Mouse (Mus musculus) layer of hippocampus, adult 18-20 months (tissue): ENCODE results near the gene Myl6b. TPM values are rescaled to one million over a fixed set of nuclear protein-coding genes. Genes with fewer than 3 reads are reported as not detected.

Source experiments
- DNase-seq, 2 experiments: peaks; one replicate each; pipeline ENCODE4 v3.0.0; 2022; ENCODE audit warnings: low spot score in 2 of 2
- long read RNA-seq: library from polyadenylated mRNA; stranded (forward); transcript quantifications from one replicate; pipeline ENCODE4 v2.0.0, GENCODE M21; 2021
- total RNA-seq, 2 experiments: library from RNA; stranded (reverse); gene quantifications; 2 replicates each; pipeline ENCODE4 v1.2.3; 2021

Myl6b gene
- 10 to 100 TPM; 20.7 to 21.2 TPM for total RNA-seq
- long read RNA-seq = 0 reads

DNA sequence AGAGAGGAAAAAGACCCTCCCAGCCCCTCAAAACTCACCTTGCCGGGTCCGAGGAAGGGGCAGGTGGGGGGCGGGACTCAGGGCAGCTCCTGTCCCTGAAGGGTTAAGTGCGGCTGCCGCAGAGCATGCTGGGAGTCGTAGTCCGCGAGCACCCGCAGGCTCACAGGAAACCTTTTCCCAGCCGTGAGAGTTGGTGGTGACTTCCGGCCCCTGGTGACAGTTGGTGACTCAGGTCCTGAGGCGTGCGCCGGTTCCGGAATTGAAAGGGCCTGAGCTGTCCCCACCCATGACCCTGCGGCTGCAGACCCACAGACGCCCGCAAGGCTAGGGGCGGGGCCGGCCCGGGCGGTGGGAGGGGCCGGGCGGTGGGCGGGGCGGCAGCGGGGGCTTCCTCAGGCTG lies at the start of gene Myl6b:
TSS of gene Myl6b (minus strand) at position 96 of the 400 bp plus-strand sequence.
- DNase-seq = peak; percentile 93 to 97

DNA sequence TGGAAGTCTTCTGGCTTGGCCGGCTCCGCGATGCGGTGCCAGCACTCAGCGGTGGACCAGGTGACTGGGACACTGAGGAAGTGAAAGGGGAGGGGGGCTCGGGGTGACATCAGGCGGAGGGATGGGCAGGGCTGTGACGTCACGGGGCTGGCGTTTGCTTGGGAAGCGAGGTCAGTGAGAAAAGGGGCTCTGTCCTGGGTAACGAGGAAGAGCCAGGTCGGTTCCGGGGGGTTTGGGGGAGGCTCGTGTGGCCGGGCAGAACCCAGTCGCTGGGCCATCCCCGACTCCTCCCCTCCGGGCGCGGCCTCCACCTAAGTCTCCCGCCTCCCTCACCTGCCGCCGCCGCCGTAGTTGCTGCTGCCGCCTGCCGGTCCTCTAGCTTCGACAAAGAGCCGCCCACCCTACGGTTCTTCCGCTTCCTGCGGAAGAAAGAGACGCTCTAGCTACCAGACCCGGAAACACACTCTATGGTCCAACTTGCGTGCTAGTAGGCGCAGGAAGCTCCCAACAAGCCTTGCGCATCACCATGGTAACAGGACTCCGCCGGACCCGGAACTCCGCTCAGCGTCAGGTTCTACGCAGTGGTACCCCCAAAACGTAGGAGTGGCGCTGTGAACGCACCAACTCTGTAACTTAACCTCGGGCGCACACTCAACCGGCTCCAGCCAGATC lies 49.0 kb upstream of the Myl6b start, which contains the start of gene Zc3h10:
TSS of gene Zc3h10 (minus strand) at position 414 of the 672 bp plus-strand sequence.
- peak; percentile 96 to 98 for DNase-seq

DNA sequence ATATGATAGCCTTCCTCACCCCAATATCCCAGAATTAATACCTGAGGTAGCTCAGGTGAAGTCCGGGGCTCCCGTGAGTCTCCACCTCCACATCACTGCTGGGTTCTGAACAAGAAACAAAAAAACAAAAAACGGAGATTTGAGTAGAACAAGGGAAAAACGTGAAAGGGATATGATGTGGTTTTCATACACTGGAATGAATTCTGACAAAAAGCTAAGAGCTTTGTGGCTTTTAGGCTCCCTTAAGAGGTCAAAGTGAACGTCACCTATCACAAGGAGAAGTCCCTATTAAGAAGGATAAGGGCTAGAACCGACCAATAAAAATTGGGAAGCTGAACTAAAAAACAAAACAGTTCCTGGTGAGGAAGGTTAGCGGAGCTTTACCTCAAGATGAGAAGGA lies 48.3 kb upstream of the Myl6b start:
- no peak for DNase-seq

DNA sequence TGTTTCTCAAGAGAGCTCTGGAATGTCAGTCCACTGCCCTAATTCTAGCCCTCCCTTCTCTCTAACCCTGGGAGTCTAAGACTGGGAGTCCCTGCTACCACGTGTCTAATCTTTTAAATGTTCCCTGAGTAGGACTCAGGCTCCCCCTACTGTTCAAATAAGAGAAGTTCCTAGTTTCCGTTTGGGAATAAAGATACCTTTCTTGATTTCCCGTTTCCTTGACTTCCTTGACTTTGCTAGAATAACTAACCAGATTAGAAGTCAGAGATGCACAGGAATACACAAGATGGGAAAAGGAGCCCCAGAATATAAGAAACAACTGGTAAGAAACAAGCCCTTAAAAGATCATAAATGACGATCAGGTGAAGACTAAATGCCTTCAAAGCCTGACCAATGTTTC lies 47.9 kb upstream of the Myl6b start:
- DNase-seq = no peak

DNA sequence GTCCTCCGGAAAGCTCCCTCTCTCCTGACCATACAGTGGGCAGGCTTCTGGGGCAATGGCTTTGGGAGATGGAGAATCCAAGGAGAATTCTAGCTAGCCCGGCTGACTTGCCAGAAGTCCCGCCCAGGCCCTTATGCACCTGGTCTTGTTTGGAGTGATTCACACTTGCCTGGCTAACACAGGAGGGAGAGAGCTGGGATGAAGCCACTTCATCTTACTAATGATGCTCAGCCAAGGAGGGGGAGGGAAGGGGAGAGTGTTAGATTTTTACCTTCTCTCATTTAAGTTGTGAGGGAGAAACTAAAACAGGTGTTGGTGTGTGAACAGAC lies 47.0 kb upstream of the Myl6b start:
- no peak for DNase-seq

DNA sequence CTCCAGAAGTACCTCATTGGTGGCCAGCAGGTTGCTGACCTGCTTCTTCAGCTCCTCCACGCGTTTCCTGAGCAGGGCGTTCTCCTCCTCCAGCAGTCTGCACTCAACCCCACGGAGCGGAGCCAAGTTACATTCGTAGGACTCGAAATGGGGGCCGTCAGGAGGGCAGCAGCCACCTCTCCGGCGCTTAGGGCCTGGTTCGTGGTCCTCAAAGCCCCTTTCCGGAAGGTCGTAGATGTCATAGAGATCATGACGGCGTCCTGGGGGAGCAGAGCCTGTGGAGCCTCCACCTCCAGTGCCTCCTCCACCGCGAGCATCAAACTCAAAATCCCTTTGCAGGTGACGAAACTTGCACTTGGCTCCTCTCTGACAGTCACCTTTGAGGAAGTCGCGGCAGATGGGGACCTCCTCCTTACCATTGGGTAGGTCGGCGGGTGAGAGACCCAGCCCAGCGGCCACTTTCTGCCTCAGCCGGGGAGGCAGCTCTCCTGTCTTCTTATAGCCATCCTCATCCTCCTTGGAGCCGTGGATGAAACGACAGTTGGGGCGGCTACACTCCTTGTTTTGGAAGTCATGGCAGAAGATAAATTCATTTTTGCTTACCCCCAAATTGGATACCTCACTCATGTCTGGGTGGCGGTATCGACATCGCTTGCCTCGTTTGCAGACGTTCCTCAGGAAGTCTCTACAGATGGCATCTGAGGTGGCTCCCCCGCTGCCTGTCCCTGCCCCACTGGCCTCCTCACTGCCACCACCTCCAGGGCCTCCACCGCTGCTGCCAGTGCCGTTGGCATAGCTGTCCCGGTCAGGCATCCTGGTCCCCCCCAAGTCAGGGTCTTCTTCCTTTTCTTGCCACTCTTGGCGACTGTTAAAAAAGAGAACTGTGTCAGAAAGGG lies 46.4 kb upstream of the Myl6b start:
- DNase-seq = no peak

DNA sequence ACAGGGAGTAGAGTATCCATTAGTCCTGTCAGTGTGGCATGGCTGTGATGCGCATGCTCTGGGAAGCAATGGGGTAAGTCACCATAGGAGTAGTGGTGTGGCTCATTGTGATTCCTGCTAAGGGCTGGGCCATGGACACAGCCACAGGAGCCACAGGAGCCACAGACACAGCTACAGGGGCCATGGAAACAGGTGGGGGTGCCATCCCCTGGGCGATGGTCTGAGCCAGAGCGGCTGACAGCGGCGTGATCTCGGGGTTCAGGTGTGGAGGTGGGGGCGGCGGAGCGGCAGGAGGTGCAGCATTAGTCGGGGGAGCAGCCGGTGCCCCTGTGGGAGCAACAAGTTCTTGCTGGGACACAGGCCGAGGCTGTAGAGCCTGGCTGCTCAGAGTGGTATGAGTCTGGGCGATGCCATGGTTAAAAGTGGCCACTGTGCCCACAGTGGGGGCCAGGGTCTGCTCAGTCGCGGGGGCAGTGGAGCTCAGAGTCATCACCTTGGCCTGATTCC lies 45.7 kb upstream of the Myl6b start:
- DNase-seq = no peak

DNA sequence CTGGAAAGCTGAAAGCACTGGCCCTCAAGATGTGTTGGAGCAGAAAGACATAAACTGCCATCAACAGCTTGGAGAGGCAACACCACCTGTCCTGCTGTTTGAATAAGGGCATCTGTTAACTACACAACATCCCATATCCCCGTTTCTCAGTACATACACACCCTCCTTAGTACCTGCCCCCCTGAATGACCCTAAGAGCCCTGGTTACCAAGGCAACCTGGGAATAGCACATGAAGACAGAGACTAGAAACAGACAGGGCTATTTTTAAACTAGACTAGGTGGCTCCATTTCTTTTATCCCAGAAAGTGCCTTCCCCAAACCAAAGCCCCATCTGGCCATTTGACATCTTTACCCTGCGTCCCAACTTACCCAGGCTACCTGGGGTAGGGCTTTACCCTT lies 44.6 kb upstream of the Myl6b start:
- no peak for DNase-seq

DNA sequence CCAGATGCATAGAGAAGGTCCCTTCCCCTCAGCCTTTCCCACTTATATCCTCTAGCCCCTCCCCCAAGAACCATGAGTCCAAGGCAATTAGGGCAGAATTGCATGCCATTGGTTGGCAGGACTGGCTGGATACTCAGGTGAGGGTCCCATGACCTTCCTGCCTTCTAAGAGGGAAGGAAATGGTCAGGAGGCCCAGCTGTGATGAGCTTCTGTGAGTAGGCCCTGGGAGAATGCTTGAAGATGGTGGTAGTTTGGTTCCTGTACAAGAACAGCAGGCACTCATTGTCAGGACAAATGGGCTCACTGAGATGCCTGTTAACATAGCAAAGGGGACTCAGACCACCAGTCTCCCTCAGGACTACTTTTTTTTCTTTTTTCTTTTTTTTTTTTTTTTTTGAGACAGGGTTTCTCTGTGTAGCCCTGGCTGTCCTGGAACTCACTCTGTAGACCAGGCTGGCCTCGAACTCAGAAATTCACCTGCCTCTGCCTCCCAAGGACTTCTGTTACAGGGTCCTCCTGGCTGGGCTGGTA lies 39.9 kb upstream of the Myl6b start:
- DNase-seq = no peak

DNA sequence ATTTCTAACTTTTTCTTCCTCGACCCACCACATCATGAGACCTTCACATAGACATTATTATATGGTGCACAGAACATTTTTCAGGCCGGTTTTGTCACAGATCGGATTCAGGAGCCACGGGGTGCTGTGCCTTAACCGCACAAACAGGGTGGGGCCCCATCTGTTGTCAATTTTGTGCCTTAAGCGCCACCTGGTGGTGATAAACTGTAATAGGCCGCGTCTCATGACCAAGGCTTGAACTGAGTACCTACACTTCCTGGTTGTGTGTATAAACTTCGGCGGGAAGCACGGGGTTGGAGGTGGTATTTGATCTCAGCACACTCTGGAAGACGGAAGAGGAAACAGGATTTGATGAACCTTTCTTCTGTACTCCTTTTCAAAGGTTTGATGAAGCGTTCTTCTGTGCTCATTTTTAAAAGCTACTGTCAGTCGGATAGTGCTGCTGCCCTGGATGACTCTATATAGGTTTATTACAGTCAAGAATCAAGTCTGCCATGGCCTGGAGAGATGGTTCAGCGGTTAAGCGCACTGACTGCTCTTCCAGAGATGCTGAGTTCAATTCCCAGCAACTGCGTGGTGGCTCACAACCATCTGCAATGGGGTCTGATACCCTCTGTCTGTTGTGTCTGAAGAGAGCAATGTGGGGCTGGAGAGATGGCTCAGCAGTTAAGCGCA lies 37.9 kb upstream of the Myl6b start:
- DNase-seq = peak; percentile 70 to 96

DNA sequence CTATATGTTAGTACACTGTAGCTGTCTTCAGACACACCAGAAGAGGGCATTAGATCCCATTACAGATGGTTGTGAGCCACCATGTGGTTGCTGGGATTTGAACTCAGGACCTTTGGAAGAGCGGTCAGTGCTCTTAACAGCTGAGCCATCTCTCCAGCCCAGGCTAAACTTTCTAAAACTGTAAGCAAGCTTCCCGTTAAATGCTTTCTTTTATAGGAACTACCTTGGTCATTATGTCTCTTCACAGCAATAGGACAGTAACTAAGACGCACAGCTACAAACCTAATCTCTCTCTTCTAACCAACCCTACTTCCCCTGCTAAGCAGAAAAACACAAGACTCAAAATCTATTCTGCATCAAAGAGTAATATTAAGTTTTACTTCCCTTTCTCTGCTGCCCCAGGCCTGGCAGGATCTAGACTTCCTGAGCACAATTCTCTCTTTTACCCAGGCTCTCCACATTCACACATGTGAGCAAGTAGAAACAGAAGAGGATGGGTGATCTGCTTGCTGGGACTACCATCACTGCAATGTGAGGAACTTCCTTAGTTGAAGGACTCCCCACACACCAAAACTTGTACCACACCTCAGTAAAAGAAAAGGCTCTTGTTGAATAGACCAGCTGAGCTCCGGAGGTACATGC lies 37.3 kb upstream of the Myl6b start:
- no peak for DNase-seq

DNA sequence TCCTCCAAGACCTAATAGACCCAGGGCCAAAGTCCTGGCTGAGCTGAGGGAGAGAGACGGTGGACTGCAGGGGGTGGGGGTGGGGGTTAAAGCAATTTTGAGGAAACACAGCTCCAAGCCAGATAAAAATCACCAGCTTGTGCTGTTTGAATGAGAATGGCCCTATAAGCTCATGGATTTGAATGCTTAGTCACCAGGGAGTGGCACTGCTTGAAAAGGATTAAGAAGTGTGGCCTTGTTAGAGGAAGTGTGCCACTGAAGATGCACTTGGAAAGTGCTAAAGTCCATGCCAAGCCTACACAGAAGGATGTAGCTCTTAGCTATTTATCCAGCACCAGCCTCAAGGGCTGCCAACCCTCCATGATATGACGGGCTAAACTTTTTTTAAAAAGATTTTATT lies 36.7 kb upstream of the Myl6b start:
- DNase-seq = no peak

DNA sequence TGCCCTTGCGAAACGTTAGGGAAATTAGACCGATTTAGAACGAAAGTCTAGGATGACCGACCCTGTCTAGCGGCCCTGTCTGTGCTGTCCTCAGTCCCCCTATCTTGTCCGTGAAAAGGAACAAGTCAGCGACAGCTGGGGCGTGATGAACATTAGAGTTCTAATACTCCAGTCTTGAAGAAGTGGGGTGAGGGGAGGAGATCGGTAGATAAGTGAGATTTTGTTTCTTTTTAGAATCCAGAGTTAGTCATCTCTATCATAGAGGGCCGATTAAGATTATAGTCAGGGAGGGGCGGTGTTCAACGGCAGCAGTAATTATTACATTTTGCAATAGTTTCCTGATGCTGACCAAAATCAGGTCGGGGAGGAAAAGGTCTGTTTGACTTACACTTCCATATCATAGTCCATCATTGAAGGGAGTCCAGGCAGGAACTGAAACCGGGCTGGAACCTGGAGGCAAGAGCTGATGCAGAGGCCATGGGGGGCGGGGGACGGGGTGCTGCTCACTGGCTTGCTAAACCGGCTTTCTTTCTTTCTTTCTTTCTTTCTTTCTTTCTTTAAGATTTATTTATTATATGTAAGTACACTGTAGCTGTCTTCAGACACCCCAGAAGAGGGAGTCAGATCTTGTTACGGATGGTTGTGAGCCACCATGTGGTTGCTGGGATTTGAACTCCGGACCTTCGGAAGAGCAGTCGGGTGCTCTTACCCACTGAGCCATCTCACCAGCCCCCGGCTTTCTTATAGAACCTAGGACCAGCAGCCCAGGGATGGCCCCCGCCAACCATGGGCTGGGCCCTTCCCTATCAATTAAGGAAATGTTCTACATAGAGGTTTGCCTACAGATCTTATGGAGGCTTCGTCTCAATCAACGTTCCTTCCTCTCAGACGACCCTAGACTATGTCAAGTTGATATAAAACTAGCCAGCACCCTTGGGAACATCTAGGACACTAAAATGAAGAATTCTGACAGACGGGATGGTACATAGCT lies 28.2 kb upstream of the Myl6b start:
- DNase-seq = no peak

DNA sequence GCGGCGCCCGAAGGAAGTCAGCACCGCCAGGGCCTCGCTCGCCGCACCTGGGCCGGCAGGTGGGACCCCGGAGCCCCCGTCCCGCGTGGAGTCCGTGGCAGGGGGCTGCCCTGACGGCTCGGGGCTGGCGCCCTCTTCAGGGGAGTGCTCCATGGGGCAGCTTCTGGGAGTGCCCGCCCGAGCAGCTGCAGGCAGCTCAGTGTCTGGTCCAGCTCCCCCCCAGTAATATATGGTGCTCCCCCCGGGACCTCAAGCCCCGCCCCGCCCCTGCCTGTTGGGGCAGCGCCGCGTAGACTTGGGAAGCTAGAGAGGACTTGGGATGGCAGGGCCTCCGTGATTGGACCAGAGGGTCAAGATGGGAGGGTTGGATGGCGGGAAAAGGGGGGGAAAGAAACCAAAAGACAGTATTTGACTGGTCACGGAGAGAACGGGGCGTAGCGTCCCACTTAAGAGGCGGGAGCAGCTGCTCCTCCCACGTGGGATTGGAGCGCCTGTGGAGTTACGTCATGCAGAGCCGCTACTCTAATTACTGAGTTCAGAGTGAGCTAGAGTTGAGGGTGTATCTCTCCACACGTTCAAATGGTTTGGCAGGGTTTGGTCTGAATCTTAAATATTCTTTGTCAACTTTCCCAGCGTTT lies 27.3 kb upstream of the Myl6b start, which contains the start of gene Esyt1:
TSS of gene Esyt1 (minus strand) at position 201 of the 638 bp plus-strand sequence.
- DNase-seq = peak; percentile 88 to 95

DNA sequence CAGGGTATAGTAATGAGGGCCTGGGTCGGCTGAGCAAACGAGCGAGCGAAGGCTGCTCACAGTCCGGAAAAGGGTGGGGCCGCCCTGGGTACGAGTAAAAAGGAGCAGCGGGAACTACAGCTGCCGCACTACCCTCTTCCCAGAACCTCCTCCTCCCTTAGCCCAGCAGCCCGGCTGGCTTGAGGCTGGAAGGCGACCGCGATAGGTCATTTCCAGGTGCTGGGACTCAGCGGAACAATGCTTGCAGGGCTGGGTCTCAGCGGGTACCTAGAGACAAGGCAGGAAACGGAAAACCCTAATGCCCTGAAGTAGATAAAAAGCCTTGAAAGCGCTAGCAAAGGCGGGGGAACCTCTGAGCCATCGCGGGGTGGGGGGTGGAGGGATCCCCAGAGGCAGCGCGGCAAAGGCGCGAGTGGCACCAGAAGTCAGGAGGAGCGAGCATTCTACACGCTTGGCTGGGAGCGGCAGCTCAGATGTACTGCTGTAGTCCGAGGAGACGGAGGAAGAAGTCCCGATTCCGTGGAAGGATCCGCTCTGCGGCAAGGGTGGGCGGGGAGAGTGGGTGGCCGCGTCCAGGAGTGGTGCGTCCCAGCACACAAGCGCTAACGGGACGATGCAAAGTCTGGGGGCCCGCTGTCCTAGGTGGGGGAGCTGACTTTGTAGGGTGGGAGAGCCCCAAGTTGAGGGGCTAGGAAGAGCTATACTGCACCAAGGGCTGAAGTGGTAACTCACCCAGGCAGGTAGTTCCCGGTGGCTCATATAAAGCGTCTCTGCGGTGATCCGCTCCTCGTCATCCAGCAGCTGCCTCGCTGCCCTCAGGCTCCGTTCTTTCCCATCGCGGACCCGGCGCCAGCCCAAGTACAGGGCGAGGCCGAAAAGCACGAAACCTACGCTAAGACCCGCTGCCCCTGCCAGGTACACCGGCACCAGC lies 26.5 kb upstream of the Myl6b start:
- DNase-seq = no peak

DNA sequence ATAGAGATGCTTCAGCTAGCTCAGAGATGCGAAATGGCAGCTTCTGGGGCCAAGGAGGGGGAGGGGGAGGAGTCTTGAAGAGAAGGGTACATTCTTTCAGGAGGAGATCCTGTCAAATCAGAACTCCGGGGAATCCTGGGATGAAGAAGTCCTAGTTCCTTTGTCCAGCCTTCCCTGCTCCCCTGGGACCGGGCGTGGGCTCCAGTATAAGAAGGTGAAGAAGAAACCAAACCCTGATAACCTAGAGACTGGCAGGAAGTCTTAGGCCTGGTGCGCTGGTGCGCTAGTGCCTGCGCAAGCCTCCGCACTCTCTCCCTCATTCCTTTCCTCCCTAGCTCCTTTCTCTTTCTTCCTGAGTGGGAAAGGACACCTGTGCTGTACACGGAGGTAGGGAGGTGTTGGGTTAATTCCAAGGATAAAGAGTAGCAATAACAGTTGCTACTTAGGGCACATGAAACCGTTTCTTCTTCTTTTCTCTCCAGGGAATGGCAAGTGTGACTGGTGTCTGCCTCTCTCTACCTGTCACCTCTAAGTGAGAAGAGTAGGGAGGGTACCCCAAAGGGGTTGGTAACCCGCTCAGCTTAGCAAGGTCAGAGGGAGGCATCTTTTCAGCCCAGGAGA lies 25.7 kb upstream of the Myl6b start:
- no peak for DNase-seq

DNA sequence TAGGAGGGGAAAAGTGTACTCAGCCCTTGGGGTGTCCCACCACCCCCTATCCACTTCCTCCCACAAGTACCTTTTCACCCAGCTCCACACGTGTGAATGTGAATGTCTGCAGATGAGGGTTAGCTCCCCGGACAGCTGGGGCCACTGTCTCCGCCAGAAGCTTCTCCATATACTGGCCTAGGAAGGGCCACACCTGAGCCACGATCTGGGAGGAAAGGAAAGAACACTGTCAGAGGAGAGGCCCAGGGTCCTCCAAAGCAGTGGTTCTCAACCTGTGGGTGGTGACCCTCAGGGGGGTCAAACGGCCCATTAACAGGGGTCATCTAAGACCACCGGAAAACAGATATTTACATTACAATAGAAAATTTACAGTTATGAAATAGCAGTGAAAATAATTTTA lies 23.9 kb upstream of the Myl6b start:
- no peak for DNase-seq

DNA sequence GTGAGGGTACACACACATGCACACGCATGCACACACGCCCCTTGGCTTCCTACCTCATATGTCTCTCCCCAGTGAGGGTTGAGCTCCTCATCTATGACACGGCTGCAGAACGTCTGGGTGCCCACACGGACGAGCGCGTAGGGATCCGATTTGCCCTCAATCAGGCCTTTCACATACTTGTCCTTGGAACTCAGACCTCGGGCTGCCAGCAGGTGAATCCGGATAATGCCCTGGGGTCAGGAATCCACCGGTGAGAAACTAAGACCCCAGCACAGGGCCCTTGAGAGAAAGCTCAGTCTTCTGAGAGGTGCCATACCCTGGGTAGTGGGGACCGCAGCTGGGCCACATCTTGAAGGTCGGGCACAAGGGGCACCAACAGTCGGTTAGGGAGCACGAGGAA lies 22.1 kb upstream of the Myl6b start:
- DNase-seq = no peak
